ENCODE assay signal across 17 mouse cellular contexts in the genomic region with DNA sequence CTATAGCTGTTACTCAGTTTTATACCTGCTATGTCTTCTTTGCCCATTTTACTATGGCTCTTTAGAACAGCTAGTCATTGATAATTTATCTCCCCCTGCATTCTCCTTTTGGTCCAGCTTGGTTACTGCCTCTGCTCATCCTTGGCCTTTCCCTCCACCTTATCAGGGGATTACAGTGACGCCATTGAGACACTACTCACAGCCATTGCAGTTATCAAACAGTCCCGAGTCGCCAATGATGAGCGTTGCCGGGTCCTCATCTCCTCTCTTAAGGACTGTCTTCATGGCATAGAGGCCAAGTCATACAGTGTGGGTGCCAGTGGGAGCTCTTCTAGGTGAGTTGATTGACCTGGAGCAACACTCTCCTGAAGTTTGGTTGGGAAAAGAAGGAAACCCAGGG.
"Had no signal": no experiment of that assay in that cellular context is flagged by ENCODE, and none has a peak within 500 bp of the region (broad histone marks: within the 10 kb centered on the region; RNA-seq: fewer than 3 reads in every experiment).

No protein-coding gene starts in this region.

- H3K9ac ChIP-seq: limb, embryonic 12.5 days; lung, embryonic 15.5 days; neural tube, embryonic 15.5 days had no signal

- H3K27ac ChIP-seq: kidney, postnatal 0 days; layer of hippocampus, adult 2 months; limb, embryonic 12.5 days; lung, embryonic 15.5 days; macrophage; midbrain, embryonic 10.5 days; neural tube, embryonic 15.5 days had no signal

- ATAC-seq: intestine, postnatal 0 days had no signal

- H3K4me2 ChIP-seq: limb, embryonic 12.5 days; lung, embryonic 15.5 days; neural tube, embryonic 15.5 days had no signal

- H3K27me3 ChIP-seq: limb, embryonic 12.5 days; lung, embryonic 15.5 days; neural tube, embryonic 15.5 days had no signal

- DNase-seq: kidney, adult 8-10 months; kidney, postnatal 4 days; lung, postnatal 14 days; midbrain, embryonic 14.5 days; right cerebral cortex, adult 18-20 months; right cerebral cortex, postnatal 25 days; thymus, adult 18-20 months; thymus, postnatal 14 days had no signal

- H3K9me3 ChIP-seq: limb, embryonic 12.5 days; lung, embryonic 15.5 days; midbrain, embryonic 10.5 days; neural tube, embryonic 15.5 days had no signal

- H3K4me3 ChIP-seq: layer of hippocampus, adult 2 months; limb, embryonic 12.5 days; lung, embryonic 15.5 days; midbrain, embryonic 10.5 days; myocyte; neural tube, embryonic 15.5 days had no signal

- H3K4me1 ChIP-seq: limb, embryonic 12.5 days; lung, embryonic 15.5 days; midbrain, embryonic 10.5 days; neural tube, embryonic 15.5 days had no signal
